Mouse (Mus musculus): Measurements from ENCODE around the gene Rpl13a. TPM values are rescaled to one million over a fixed set of nuclear protein-coding genes. Genes with fewer than 3 reads are reported as not detected.
A peak's percentile ranks its signal among the peaks of the same experiment; 100 is the strongest.
"Not testable (repeated sequence)": the region's sequence is repeated elsewhere in the genome, so short reads cannot be mapped to it uniquely, and the experiment has no call there.

Gene Rpl13a
- total RNA-seq, 2 experiments from 2014 or later, result 613 to 620 TPM

DNA sequence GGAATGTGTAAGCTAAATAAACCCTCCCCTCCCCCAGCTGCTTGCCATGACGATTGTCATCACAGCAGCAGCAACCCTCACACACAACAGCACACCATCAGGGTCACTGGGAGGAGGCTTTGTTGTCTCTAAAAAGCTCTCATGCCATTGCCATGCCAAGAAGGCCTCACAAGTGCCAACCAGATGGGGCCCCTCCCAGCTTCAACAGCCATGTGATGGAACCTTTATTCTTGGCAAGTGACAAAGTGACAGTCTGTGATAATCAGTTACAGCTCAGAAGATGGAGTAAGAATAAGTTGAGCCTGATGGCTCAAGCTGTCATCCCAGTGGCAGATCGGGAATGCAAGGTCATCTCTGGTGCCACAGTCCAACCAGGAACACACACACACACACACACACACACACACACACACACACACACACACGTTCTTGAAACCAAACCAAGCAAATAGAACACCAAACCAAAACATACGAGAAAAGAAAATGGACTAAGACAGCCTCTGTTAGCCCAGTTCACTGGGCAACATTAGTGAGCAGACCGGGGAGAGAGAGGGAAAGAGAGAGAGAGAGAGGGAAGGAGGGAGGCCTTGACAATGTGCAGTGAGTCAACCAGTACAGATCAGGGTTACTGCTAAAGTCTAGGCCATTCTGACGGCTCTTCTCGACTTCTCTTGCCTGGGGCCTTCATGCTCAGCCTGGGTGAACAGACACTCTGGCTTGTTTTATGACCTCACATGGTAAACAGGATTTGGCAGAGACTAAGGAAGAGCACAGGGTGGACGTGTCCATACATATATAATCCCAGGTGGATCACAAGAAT is 11.6 kb upstream of the Rpl13a start:
- DNase-seq (ENCODE audit: low spot score), result no peak
- intact Hi-C loops (cut with DNase I), result no loop called here

DNA sequence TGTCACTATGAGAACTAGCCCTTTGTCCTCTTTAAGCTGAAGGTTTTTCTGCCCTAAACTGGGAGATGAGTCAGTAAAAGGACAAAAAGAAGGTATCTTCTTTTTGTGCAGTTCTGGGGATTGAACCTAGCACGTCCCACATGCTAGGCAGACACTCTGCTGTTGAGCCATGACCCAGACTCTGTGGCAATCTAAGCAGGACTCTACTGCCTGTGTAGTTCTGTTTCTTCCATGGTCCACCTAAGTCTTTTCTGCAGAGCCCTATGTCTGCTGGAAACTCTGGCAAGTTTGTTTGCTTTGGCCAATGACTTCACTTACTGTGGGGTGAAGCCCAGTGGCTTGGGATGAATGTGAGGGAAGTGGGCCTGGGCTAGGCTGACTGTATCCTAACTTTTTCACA is 9.8 kb upstream of the Rpl13a start:
- DNase-seq (ENCODE audit: low spot score), result no peak
- intact Hi-C loops (cut with DNase I), result no loop called here

DNA sequence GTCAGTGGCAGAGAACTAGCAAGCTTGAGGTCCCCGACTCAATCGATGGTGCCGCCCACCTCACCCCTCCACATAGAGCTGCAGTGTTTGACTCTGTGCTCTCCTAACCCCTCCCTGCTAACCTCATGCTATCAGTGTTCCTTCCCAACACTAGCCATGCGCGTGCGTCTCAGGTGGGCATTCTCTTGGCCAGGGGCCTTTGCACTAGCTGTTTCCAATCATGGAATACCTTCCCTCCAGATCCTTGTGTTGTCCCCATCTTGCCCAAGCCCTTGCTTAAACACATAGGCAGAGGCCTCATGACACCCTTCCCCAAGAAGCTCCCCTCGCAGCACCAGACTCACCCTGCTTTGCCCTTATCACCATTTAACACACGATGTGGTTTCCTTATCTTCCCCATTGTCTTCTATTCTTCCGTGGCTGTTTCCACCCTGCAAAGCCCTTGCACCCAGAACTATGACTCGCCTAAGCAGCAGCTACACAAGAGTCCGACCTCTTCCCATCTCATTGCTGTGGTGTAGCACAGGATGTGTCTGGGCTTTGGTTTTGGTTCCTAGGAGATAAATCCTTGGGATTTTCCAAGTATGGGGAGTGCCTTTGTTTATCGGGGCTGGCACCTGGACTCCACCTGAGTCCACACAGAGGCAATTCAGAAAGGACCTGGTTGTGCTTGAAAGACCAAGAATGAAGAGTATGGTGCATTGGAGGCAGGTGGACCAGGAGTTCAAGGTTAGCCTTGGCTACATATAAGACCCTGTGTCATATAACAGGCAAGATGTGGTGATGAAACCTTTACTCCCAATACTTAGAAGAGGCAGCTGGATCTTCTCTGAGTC is 8.8 kb upstream of the Rpl13a start:
- no peak for DNase-seq (ENCODE audit: low spot score)

DNA sequence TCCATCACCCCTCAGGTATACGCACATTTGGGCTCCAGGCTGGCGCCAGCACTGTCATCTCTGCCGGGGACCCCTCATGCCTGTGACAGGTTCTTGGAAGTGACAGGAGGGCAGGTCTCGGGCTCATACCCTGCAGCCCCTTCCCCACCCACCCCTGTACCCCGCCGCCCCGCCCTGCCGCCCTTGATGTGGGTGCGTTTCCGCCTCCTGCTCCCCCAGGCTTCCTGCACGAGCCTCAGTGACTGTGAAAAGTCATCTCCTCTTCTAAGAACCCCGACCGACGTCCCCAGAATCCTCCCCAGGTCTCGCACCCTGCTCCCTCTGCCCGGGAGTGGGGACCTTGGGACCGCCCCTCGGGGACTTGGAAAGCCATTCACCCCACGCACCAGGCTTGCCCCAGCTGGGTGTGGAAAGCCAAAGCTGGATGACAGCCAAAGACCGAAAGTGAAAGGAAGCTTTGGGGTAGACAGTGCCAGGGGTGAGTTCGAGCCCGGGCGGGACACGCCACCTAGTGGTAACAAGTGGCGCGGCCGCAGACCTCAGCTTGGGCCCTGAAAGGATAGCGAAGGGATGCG is 7.5 kb upstream of the Rpl13a start, which contains the start of the genes Gm45713 and Flt3l:
Gene Gm45713, minus strand, starts transcription at position 239 of the 575 bp plus-strand sequence.
Gene Flt3l, minus strand, starts transcription at position 440 of the 575 bp plus-strand sequence.
- peak; percentile 89 for DNase-seq (ENCODE audit: low spot score)
- intact Hi-C loops (cut with DNase I), result loop anchor here (1.0 kb wide), 1 partner anchor 58 kb away; no protein-coding TSS in a partner anchor

More for the DNA sequence above, 8.8 kb upstream of the Rpl13a start:
- intact Hi-C loops (cut with DNase I), result no loop called here

DNA sequence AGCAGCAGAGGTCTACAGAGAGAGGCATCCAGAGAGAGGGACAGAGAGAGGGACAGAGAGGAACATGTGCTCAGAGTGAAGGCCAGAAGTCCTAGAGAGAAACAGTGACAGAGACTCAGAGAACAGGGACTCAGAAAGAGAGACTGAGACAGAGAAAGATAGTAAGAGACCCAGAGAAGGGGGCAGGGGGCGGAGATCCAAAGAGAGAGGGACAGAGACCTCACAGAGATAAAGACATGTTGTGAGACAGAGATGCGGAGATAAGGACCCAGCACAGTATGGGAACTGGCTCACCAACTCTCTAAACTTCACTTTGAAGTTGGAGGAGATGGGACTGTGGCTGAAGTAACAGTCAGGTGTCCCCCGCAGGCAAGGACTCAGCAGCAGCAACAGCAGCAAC is 6.8 kb upstream of the Rpl13a start:
- DNase-seq (ENCODE audit: low spot score), result no peak
- intact Hi-C loops (cut with DNase I), result no loop called here

DNA sequence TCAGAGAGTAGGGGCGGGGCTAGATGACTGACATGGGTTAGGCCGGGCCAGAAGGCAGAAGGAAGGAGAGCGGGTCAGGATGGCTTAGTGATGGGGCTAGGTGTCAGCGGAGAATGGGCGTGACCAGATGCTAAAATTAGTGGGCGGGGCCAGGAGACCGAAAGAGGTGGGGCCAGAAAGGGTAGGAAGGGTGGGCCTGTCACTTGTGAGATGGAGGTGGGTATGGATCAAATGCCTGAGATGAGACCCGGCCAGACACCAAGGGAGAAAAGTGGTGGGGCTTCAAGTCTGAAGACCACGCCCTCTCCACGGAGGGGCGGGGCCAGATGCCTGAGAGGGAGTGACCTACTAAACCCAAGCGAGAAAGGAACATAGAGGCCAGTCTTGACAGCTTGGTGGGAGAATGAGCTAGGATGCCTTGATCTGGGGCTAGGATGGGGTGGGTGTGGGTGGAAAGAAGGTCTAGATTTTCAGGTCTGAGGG is 6.0 kb upstream of the Rpl13a start:
- no peak for DNase-seq (ENCODE audit: low spot score)
- intact Hi-C loops (cut with DNase I), result no loop called here

DNA sequence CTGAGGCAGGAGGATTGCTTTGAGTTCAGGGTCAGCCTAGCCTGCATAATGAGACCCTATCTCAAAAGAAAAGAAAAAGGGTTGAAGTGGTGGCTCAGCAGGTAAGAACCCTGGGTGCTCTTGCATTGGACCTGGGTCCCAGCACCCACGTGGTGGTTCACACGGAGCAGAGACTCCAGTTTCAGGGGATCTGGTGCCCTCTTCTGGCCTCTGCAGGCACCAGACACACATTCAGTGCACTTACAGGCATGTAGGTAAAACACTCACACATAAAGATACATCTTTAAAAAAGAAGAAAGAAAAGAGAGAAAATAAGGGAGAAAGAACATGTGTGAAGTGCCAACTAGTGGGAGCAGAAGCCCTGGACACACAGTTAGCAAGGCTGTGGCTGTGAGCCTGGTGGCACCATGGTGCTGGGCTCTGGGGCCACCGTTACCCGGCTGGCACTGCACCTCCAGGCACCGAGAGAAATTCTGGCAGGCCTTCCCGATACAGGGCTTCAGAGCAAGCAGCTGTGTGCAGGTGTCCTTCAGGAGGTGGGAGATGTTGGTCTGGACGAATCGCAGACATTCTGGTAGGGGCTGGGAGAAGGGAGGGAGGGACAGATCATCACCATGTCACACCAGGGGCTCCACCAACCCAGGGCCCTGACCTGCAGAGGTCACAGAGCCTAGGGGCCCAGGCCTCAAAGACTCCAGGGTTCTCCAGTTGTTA is 5.0 kb upstream of the Rpl13a start:
- DNase-seq (ENCODE audit: low spot score), result no peak
- intact Hi-C loops (cut with DNase I), result no loop called here

DNA sequence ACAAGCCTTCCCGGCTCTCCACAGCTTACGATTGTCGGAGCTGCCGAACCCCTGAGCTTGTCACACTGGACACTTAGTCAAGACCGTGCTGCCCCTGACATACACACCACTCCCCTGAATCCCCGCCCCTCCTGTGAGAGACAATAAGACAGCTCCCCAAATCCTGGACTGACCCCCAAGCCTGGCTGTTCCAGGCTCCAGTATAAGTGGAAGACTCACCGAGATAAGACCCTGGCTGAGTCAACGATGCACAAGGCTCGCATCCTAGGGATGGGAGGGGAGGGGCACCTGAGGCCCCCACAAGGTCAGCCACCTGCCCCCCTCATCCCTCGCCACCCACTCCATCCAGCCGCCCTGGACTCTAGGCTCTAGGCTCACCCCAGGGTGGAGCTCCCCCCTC is 3.3 kb upstream of the Rpl13a start:
- DNase-seq (ENCODE audit: low spot score), result no peak
- intact Hi-C loops (cut with DNase I), result no loop called here

DNA sequence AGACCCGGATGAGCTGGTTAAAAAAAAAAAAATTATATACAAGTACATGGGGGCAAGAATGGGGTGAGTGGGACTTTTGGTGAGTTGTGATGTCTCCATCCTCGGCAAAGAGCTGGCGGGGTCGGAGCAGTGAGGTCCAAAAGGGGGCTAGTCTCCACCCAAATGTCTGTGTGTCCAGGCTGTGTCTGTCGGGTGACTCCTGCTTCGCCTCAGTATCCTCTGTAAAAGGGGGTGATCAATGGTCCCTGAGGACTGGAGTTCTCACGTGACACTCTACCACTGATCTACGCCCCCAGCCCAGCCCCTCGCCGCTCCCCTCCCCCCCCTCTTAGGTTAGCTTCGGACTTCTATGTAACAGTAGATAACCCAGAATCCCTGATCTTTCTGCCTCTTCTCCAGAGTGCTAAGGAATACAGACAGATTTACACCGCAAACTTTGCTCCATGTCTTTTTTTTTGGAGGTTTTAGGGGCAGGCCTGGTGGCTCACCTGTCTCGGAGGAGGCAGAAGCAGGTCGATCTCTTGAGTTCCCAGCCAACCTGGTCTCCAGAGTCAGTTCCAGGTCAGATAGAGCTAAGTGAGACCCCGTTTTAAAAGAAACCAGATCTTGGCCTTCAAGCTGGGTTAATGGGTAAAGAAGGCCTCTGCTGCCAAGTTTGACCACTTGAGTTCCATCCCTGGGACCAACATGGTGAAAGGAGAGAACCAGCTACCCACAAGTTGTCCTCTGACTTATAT is 1.4 kb upstream of the Rpl13a start:
- DNase-seq (ENCODE audit: low spot score), result no peak
- intact Hi-C loops (cut with DNase I), result loop anchor here (5.0 kb wide), 1 partner anchor 143 kb away; the partner anchor contains the start of gene Prmt1

DNA sequence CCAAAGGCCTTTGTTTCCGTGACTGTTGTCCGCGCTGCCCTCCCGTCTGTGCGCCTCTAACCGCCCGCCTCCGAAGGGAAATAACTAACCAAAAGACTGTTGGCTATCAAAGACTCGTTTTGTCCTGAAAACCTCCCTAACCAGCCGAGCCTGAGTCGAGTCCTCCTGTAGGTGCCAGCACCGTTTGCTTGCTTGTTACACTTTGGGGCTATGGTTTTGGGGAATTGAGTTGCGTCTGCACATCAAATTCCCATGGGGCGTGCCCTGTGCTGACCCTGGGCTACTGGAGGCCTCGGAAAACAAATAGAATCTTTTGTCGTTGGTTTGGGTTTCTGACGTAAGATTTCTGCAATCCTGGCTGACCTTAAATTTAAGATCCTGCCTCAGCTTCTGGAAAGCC is 757 bp upstream of the Rpl13a start:
- DNase-seq (ENCODE audit: low spot score), result no peak
- intact Hi-C loops (cut with DNase I), result loop anchor here (5.0 kb wide), 1 partner anchor 142 kb away; the partner anchor contains the start of gene Prmt1

DNA sequence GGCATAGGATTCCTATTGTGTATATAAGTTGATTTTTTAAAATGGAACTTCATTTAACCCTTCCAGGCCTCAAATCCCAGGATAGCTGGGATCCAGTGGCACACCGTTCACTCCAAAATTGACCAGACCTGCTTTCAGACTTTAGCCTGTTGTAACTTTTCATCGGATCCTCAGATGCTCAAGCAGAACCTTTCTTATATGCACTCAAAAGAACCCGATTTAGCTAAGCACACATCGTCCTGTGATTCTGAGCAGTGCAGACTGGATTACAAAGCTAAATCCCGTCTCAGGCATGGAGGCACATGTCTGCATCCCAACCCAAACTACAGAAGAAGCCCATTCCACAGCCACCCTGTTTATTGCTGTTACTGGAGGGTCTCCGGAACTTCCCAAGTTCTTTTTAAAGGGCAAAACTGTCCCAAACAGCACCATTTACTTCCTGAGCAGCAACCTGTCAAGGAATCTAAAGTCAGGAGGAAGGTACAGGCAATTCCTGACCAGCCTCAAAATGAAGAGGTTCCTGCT is 799 bp downstream of the Rpl13a start:
- no peak for DNase-seq (ENCODE audit: low spot score)
- intact Hi-C loops (cut with DNase I), result loop anchor here (5.0 kb wide), 1 partner anchor 140 kb away; the partner anchor contains the start of gene Prmt1

DNA sequence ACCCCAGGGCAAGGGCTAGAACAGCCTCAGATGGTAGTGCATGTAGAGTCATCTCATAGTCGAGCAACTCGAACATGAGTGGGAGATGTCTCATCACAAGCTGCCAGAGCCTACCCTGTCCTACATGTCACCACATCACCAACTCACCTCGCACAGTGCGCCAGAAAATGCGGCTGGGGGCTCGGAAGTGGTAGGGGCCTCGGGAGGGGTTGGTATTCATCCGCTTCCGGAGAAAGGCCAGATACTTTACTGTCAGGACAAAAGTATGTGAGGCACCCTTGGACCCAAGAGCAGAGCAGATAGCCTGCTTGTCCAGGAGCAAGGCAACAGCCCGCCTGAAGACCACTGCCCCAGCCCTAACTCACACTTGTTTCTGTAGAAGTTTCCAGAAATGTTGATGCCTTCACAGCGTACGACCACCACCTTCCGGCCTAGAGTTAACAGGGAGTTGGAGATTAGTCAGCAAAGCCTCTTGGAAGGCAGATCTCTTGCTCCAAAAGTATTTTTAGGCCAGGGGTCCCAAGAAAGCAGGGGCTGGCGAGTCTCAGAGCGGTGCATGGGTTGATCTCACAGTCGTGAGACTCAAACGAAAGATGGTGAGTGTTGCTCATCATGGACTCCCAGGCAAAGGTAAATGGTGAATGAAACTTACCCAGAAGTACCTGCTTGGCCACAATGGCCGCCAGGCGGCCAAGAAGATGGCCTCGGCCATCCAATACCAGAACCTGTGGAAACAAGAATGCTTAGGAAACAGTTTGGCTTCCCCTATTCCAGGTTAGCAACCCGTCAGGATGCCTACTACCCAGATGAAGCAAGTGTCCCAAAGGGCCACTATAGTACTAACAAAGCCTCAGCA is 1.5 kb downstream of the Rpl13a start:
- no peak for DNase-seq (ENCODE audit: low spot score)
- intact Hi-C loops (cut with DNase I), result loop anchor here (5.0 kb wide), 1 partner anchor 140 kb away; the partner anchor contains the start of gene Prmt1

DNA sequence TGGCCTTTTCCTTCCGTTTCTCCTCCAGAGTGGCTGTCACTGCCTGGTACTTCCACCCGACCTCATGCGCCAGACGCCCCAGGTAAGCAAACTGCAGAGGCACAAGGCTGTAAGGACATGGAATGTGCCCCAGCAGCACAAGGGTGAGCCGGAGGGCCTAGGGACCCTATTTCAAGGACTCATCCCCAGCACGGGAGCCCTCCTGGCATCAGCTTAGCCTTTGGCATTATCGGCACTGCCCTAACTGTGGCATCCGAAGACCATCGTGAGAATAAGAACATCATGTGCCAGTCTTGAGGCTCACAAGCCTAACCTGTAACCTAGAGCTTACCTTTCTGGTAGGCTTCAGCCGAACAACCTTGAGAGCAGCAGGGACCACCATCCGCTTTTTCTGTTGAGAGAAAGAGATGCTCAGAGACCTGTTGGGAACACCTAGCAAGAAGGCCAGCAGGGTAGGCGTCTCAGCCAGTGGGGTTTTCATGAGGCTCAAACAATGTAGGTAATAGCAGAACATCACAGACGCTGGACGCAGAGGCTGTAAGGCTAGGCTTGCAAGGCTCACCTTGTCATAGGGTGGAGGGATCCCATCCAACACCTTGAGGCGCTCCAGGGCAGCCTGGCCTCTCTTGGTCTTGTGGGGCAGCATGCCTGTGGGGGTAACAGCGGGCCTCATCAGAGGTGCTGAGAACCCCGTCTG is 2.3 kb downstream of the Rpl13a start:
- intact Hi-C loops (cut with DNase I), result loop anchor here (5.0 kb wide), 1 partner anchor 139 kb away; the partner anchor contains the start of gene Prmt1
- DNase-seq (ENCODE audit: low spot score), result no peak

DNA sequence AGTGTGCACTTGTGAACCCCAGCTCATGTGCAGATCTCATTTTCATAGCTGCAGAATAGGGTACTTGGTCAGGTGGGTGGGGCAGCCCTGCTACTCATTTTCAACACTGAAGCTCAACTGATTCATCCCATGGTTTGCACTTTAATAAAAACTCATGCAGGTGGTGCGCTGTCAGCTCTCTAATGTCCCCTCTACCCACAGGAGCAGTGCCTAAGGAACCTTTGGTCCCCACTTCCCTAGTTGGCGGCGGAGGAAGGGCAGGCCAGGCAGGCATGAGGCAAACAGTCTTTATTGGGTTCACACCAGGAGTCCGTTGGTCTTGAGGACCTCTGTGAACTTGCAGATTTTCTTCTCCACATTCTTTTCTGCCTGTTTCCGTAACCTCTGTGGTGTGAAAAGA is 2.9 kb downstream of the Rpl13a start:
- not testable (repeated sequence) for DNase-seq (ENCODE audit: low spot score)
- intact Hi-C loops (cut with DNase I), result loop anchor here (5.0 kb wide), 1 partner anchor 138 kb away; the partner anchor contains the start of gene Prmt1

DNA sequence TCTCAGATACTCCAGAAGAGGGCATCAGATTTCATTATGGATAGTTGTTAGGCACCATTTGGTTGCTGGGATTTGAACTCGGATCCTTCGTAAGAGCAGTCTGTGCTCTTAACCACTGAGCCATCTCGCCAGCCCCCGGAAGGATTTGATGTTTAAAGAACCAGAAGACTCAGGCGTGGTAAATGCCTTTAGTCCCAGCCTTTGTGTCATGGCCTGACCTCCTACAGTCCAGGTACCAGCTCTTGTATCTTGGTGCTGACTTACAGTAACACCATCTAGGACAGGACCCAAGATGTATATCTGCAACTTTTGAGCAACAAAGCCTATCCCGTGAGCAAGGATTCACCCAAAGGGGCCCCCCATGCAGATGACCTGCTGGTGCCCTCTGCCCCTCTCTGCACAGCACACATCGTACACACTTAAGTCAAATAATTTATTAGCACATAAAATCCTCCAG is 3.4 kb downstream of the Rpl13a start:
- intact Hi-C loops (cut with DNase I), result loop anchor here (5.0 kb wide), 1 partner anchor 138 kb away; the partner anchor contains the start of gene Prmt1
- DNase-seq (ENCODE audit: low spot score), result no peak

Data from heart, postnatal 25 days (tissue).